Mouse (Mus musculus): Measurements from ENCODE around the gene Nip7.
"Not testable (repeated sequence)": the region's sequence is repeated elsewhere in the genome, so short reads cannot be mapped to it uniquely, and the experiment has no call there.

Nip7 gene

GRCm38 (mm10) chr8:107065511-107066496, 9.1 kb downstream of the Nip7 start, which contains the start of gene Tmed6:
TSS of gene Tmed6 (minus strand) at chr8:107065644.
- no peak for DNase-seq (ENCODE audit: low spot score)

DNA sequence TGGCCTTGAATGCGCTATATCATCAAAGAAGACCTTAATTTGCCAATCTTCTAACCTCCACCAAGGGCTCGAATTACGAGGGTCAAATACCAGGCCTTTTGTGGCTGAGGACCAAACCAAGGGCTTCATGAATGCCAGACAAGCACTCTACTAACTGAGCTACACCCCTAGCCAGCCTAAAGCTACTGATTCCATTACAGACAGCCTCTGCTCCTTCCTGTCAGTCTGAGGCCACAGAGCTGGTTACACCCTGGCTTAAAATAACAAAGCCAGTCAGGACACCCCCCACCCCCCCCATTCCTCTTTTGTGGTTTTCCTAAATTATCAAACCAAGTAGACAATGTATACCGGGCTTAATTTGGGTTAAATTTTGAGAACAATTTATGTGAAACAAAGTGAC, 17.0 kb downstream of the Nip7 start:
- DNase-seq (ENCODE audit: low spot score): no peak

- DNase-seq (ENCODE audit: low spot score): no peak
Measured at GRCm38 (mm10) chr8:107074128-107074527, 17.5 kb downstream of the Nip7 start.

DNA sequence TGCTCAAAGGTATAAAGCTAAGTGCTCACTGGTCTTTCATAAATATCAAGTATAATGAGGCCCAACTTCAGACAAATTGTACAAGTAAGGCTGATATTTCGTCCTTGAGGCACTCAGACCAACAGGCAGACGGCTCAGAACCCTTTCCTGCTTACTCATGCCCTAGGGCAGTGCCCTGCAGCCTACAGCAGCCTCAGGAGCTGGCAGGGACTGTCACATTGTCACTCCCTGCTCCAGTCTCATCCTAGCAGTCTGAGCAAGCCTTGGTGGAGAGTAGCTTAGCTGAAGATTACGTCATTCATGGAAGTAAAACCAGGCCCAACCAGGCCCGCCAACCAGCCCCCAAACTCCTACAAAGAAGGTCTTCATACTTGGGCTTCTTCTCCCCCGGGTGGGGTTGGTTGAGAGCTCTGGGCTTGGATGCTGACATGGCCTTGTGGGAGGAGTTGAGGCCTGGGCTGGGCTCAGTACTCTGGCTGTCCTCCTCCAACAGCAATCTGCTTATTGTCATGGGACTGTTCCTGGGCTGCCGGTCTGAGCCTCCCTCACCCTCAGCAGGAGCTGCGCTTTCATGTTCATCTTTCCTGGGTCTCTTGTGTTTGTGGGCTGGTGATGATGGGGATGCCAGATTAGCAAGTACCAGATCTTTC, 19.7 kb downstream of the Nip7 start:
- DNase-seq (ENCODE audit: low spot score): no peak

GRCm38 (mm10) chr8:107085358-107085757, 28.7 kb downstream of the Nip7 start:
- DNase-seq (ENCODE audit: low spot score): no peak

DNA sequence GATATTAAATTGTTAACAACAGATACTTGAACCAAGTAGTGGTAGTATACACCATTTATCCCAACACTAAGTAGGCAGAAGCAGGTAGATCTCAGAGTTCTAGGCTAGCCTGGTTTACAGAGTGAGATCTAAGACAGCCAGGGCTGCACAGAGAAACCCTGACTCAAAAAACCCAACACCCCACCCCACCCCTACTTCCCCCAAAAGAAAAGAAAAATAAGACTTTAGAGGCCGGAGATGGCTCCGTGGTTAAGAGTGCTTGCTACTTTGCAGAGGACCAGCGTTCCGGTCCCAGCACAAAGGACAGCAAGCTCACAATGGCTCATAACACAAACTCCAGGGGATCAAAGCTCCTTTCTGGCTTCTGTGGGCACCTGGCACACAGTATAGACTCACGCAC, 29.3 kb downstream of the Nip7 start:
- DNase-seq (ENCODE audit: low spot score): no peak

DNA sequence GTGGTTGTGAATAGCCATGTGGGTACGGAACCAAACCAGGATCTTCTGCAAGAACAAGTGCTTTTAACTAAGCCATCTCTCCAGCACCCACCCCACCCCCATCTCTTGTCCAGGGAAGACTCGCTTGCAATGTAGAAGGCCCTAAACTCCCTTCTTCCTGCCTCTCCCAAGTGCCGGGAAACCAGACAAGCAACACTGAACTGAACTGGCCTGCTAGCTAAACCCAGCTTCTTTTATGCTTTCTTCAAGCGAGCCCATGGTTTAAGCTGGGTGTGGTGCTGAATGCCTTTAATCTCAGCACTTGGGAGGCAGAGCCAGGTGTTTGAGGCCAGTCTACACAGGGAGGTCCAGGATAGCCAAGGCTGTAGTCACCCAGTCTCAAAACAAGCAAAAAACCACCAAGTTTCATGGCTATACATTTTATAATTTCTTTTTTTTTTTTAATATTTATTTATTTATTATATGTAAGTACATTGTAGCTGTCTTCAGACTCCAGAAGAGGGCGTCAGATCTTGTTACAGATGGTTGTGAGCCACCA, 31.9 kb downstream of the Nip7 start:
- no peak for DNase-seq (ENCODE audit: low spot score)

DNA sequence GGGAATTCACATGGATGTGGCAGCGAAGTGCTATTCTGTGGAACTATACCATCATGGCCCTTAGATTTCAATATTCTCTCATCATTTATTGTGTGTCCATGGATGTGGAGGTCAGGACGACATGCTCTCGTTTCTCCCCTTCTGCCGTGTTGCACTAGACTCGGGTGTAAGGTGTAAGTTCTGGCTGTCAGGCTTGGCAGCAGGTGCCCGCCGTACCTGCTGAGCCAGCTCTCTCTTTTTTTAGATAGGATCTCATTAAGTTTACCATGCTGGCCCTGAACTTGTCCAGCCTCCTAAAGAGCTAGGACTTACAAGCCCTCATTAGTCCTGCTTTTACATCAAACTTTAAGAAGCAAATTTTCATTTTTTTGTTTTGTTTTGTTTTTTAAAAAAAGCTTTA, 33.9 kb downstream of the Nip7 start:
- no peak for DNase-seq (ENCODE audit: low spot score)

- no peak for DNase-seq (ENCODE audit: low spot score)
Measured at GRCm38 (mm10) chr8:107095717-107096365, 39.2 kb downstream of the Nip7 start.

DNA sequence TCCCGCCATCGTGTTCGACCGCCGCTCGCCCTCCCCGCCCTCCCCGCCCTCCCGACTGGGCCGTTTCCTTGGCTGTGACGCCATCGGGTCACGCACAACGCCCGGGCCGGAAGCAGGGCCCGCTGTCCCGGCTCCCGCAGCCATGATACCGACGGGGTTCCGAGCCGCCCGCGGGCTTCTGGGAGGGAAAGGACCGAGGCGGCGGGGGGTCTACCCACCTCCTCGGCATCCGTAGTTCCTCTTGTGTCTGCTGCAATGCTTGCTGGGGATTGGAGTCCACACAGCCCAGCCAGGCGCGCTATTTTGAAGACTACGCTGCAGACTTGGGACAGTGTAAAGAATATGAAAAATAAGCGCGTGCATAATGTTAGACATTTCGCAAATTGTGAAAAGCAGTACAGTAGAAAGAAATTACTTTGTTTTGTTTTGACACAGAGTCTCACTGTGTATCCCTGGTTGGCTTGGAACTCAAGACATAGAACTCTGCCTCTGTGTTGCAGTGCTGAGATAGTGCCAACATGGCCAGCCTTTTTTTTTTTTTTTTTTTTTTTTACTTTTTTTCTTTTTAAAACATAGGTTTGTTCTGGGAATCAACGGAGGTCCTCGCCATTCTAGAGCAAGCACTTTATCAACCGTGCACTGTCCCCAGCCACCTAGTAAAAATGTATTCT, 39.8 kb downstream of the Nip7 start, which contains the start of gene Terf2:
Gene Terf2 (minus strand): TSS at position 182 of the 671 bp plus-strand sequence.
- DNase-seq (ENCODE audit: low spot score): peak; percentile 92

DNA sequence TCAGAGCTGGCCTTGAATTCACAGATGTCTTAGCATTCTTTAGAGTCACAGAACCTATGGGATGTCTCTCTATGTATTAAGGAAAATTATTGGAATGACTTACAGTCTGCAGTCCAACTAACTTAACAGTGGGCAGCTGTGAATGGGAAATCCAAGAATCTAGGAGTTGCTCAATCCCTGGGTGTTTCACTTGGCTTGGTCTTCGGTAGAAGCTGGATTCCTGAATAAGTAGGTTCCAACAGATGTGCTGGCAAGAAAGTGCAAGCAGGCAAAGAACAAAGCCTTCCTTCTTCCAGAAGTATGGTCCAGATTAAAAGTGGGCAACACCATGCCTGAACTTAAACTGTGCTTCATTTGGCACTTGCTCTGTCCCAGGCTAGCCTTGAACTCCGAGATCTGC, 44.0 kb downstream of the Nip7 start:
- no peak for DNase-seq (ENCODE audit: low spot score)

GRCm38 (mm10) chr8:107104547-107104946, 47.9 kb downstream of the Nip7 start:
- peak; percentile 43 for DNase-seq (ENCODE audit: low spot score)

- not testable (repeated sequence) for DNase-seq (ENCODE audit: low spot score)
Measured at GRCm38 (mm10) chr8:107108089-107108488, 51.4 kb downstream of the Nip7 start.

DNA sequence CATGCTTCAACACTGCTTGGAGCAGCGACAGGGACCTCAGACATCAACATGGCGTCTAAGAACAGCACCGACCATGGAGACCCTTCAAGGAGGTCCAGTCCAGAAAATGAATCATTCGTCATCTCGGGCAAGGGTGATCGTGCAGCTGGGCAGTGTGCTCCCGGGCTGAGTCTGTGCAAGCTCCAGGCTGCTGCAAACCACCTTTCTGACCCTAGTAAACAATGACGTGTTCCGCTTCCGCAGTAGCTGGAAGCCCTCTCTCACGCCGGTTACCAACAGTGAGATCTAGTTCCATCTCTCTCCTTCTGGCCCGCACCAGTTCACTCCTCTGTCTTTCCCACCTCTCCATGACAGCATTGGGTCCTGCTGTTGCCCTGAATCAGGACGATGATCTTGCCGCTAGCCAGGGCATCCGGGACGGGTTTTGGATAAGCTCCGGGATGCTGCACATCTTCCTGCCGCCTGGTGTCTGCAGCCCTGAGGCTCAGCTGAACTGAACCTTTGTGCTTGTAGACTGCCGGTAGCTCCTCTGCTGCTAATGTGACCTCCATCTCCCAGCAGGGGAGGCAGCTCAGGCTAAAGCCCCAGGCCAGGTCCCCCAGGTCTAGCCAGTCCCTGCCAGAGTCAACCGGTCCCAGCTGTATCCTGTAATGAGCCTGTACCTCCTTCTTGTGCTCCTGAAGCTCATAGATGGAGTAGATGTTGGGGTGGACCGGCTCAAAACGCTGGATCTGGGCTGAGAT, 52.5 kb downstream of the Nip7 start:
- no peak for DNase-seq (ENCODE audit: low spot score)

- DNase-seq (ENCODE audit: low spot score): no peak
Measured at GRCm38 (mm10) chr8:107109816-107110435, 53.2 kb downstream of the Nip7 start.
